Mouse (Mus musculus) testis, adult 2 months (tissue): ENCODE data around the gene Hk3.

Source experiments
- CTCF ChIP-seq: fragments of 200-500 bp; IDR thresholded peaks from 2 replicates; pipeline ENCODE4 v1.5.1; 2012; ENCODE audit warnings: low read depth, mild to moderate bottlenecking, inconsistent platforms, low read length, moderate library complexity; ENCODE audit not compliant: control insufficient read depth, insufficient read depth, insufficient replicate concordance
- POLR2A ChIP-seq: fragments of 200-500 bp; IDR thresholded peaks from 2 replicates; pipeline ENCODE4 v1.6.1; 2012; ENCODE audit warnings: low read depth, mild to moderate bottlenecking, inconsistent platforms, low read length, moderate library complexity; ENCODE audit not compliant: control insufficient read depth

- TF ChIP-seq CTCF (no peak), POLR2A (no peak)
These were observed 1.5 kb upstream of the Hk3 start for GRCm38 (mm10) chr13:55022715-55023114.
